Mouse (Mus musculus) hindbrain, embryonic 14.5 days (tissue): ENCODE results near the gene Lmnb2. TPM values are rescaled to one million over a fixed set of nuclear protein-coding genes. Genes with fewer than 3 reads are reported as not detected.

Experiments used
- ATAC-seq: fragments of 200-750 bp; cut with Nextera tagmentation; 2 replicates; pipeline ENCODE4 v1.8.0; 2017; ENCODE audit warnings: moderate number of reproducible peaks, mild to moderate bottlenecking, moderate TSS enrichment, moderate library complexity; ENCODE audit not compliant: low FRiP score
- DNase-seq: peaks from one replicate; pipeline ENCODE4 v3.0.0-alpha.2; 2015; ENCODE audit warnings: low spot score
- H3K27ac ChIP-seq: fragments of 300-500 bp; sonication (generic); 2 replicates; pipeline ENCODE4 v1.5.1; 2014; ENCODE audit warnings: mild to moderate bottlenecking, moderate library complexity
- H3K27me3 ChIP-seq: fragments of 300-500 bp; sonication (generic); 2 replicates; pipeline ENCODE4 v1.6.1; 2014; ENCODE audit warnings: mild to moderate bottlenecking, low read length, mixed read lengths; ENCODE audit not compliant: control insufficient read depth, insufficient read depth
- H3K36me3 ChIP-seq: fragments of 300-500 bp; sonication (generic); replicated peaks from 2 replicates; pipeline ENCODE4 v1.6.1; 2014; ENCODE audit not compliant: control insufficient read depth, insufficient read depth
- H3K4me1 ChIP-seq: fragments of 300-500 bp; sonication (generic); replicated peaks from 2 replicates; pipeline ENCODE4 v1.6.1; 2014; ENCODE audit warnings: antibody characterized with exemption, low read length, mixed read lengths; ENCODE audit not compliant: control insufficient read depth, insufficient read depth
- H3K4me2 ChIP-seq: fragments of 300-500 bp; sonication (generic); replicated peaks from 2 replicates; pipeline ENCODE4 v1.6.1; 2014; ENCODE audit warnings: mild to moderate bottlenecking, moderate library complexity
- H3K4me3 ChIP-seq: fragments of 300-500 bp; sonication (generic); replicated peaks from 2 replicates; pipeline ENCODE4 v1.5.1; 2014; ENCODE audit warnings: mild to moderate bottlenecking, low read length
- H3K9ac ChIP-seq: fragments of 300-500 bp; sonication (generic); 2 replicates; pipeline ENCODE4 v1.6.1; 2014
- H3K9me3 ChIP-seq: fragments of 300-500 bp; sonication (generic); 2 replicates; pipeline ENCODE4 v1.6.1; 2016; ENCODE audit warnings: low read length; ENCODE audit not compliant: control insufficient read depth
- WGBS: fragments of 180-500 bp; shearing (Covaris S2); extraction: QIAGEN DNeasy Blood & Tissue Kit; methylation state at CpG from one replicate; pipeline ENCODE4 v1.1.7; 2014; 5-methylcytosine and 5-hydroxymethylcytosine counted together
- polyA plus RNA-seq: library from polyadenylated mRNA; unstranded; fragments of >200 nt; fragmentation: Nextera tagmentation; extraction: Ambion mirVana; gene quantifications from 2 replicates; pipeline ENCODE4 v1.2.1, GENCODE M21; 2014

Lmnb2 gene
- polyA plus RNA-seq, 1 experiment from 2014 or later = 12.9 TPM

- Histone ChIP-seq H3K4me3 (no peak overlapping the region), H3K9me3 (no peaks in the 10 kb centered on the region), H3K4me2 (no peak overlapping the region), H3K27ac (no peak overlapping the region), H3K36me3 (peaks cover 78% of the 10 kb centered on the region), H3K27me3 (no peaks in the 10 kb centered on the region), H3K4me1 (peaks cover 2% of the 10 kb centered on the region), H3K9ac (no peak overlapping the region)
- 96% methylated on average over 11 of the region's 11 CpGs for WGBS
- DNase-seq = no peak
- no peak for ATAC-seq
These were observed 13.3 kb downstream of the Lmnb2 start for GRCm38 (mm10) chr10:80904709-80905108.

DNA sequence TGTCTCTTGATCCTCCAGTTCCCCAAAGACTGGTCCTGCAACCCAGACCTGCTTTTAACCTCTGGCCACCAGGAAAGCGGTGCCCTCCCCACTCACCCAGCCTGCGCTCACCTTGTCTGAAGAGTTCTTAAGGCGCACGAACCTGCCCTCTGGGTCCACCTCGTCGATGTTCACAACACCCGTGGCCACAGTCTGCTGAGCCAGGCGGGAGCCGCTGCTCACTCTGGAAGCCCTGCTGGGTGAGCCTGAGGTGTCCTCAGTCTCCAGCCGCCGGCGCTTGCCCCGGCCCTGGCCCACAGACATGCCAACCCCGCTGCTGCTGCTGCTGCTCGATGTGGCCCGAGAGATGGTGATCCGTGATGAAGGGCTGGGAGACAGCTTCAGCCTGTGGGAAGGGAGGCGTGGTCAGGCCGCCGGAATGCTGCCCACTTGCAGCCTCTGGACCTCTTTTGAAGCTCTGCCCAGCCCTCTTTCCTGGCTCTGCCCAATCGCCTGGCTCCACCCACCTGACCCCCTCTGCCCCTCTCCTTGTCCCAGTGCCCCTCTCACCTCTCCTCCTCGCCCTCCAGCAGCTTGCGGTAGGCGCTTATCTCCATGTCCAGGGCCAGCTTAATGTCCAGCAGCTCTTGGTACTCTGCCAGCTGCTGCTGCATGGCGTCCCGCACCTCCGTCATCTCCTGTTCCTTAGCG, 13.9 kb downstream of the Lmnb2 start:
- DNase-seq (no peak), ATAC-seq (no peak)
- no peak overlapping the region for H3K4me2 ChIP-seq
- peaks cover 75% of the 10 kb centered on the region for H3K36me3 ChIP-seq
- H3K27me3 ChIP-seq = no peaks in the 10 kb centered on the region
- H3K27ac ChIP-seq = no peak overlapping the region
- 87% methylated on average over 28 of the region's 28 CpGs for WGBS
- H3K9ac ChIP-seq = no peak overlapping the region
- H3K4me1 ChIP-seq = peaks cover 8% of the 10 kb centered on the region
- H3K4me3 ChIP-seq = no peak overlapping the region
- no peaks in the 10 kb centered on the region for H3K9me3 ChIP-seq

DNA sequence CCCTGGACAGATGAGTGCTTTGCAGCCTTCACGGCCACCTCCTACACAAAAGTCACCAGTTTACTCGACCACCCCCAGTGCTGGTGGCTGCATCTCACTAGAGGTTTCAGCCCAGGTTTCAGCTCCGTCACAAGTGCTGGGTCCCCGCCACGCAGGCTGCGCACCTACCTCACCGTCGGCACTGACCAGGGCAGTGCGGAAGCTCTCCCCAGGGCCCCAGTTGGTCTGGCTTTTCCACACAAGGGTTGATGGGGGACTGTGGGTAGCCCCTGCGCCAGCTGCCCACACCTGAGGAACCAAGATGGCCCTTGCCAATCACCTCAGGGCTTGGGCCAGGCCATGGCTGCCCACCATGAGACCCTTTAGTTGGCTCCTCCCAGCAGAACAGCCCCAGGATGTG, 14.8 kb downstream of the Lmnb2 start:
- Histone ChIP-seq H3K27me3 (no peaks in the 10 kb centered on the region), H3K9me3 (no peaks in the 10 kb centered on the region), H3K9ac (no peak overlapping the region), H3K4me3 (no peak overlapping the region), H3K36me3 (peaks cover 76% of the 10 kb centered on the region), H3K4me2 (no peak overlapping the region), H3K27ac (no peak overlapping the region), H3K4me1 (peaks cover 13% of the 10 kb centered on the region)
- DNase-seq = no peak
- no peak for ATAC-seq
- WGBS = 95% methylated on average over 10 of the region's 10 CpGs

DNA sequence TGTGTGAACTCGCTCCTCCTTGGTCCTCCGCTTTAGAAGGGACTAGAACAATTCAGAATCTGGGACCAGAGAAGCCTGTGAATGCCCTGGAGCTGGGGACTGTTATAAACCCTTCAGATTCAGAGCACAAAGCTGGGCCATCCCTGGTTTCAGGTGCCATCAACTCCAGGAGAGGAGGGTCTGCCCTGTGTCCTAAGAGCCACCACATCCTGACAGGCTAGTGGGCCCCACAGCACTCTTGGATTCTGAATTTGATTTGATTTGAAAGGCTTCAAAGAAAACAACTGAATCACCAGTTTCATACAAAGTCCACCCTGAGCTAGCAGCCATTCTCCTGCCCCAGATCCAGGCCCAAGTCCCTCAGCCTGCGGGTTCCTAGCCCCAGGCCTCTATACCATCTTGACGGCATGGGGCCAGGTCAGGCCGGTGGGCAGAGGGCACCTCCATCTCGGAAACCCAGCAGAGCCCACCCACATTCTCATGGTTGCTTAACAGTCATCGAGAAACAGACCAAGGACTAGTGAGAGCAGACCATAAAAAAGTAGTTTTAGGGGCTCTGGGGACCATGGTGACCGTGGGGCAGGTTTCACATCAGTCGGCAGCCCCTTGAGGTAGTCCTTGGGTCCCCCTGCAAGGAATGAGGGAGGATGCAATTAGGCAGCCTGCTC, 15.6 kb downstream of the Lmnb2 start:
- H3K36me3 ChIP-seq = peaks cover 74% of the 10 kb centered on the region
- ATAC-seq = no peak

DNA sequence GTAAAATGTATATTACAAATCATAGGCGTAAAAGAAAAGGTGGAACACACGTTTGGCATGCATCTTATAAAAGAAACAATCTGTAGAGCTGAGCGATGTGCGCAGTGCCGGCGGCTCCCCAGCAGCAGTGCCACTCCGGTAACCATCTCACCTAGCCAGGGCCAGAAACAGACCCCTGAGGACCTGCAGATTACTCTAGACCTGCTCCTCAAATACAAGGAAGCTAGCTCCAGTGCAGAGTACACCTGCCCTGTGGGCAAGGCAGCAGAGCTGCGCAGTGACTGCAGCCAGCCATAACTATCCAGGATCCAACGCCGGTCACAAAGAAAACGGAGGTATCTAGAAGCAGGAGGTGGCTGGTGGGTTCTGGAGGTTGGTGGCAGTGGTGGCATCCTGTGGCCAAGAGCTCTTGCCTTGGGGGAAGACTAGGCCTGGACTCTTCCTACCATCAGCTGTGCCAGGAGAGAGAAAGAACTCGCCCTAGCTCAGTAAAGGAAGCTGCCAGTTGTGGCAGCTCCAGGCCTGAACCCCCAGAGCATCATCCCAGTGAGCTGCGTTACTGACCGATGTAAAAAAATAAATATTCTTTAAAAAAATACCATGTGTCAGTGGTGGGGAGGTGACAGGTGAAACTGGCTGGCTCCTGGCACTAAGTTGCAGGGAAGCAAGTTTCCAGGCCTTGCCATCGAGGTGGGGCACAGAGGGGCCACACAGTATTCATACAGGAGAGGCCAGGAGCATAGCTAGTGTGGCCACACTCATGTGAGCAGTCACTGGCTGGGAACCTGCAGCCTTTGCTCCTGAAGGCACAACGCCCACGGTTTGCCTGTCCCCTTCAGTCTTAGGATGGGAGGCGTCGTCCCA, 16.4 kb downstream of the Lmnb2 start:
- peak overlapping the region; percentile 43; the same call in 1 of the 2 replicates for H3K27ac ChIP-seq
- H3K4me1 ChIP-seq = peaks cover 13% of the 10 kb centered on the region
- H3K9me3 ChIP-seq = no peaks in the 10 kb centered on the region
- H3K4me3 ChIP-seq = peak overlapping the region; percentile 79; the same call in 1 of the 2 replicates
- WGBS = 90% methylated on average over 19 of the region's 19 CpGs
- peak overlapping the region; percentile 39 for H3K4me2 ChIP-seq
- ATAC-seq (no peak), DNase-seq (no peak)
- H3K9ac ChIP-seq = peak overlapping the region; percentile 33; the same call in 1 of the 2 replicates
- H3K27me3 ChIP-seq = no peaks in the 10 kb centered on the region
- peaks cover 70% of the 10 kb centered on the region for H3K36me3 ChIP-seq

More for the DNA sequence above, 15.6 kb downstream of the Lmnb2 start:
- WGBS = 93% methylated on average over 9 of the region's 9 CpGs
- H3K27ac ChIP-seq = no peak overlapping the region
- H3K4me3 ChIP-seq = no peak overlapping the region
- H3K4me1 ChIP-seq = peaks cover 13% of the 10 kb centered on the region
- DNase-seq = no peak
- H3K27me3 ChIP-seq = no peaks in the 10 kb centered on the region
- no peak overlapping the region for H3K4me2 ChIP-seq
- no peak overlapping the region for H3K9ac ChIP-seq
- H3K9me3 ChIP-seq = no peaks in the 10 kb centered on the region

DNA sequence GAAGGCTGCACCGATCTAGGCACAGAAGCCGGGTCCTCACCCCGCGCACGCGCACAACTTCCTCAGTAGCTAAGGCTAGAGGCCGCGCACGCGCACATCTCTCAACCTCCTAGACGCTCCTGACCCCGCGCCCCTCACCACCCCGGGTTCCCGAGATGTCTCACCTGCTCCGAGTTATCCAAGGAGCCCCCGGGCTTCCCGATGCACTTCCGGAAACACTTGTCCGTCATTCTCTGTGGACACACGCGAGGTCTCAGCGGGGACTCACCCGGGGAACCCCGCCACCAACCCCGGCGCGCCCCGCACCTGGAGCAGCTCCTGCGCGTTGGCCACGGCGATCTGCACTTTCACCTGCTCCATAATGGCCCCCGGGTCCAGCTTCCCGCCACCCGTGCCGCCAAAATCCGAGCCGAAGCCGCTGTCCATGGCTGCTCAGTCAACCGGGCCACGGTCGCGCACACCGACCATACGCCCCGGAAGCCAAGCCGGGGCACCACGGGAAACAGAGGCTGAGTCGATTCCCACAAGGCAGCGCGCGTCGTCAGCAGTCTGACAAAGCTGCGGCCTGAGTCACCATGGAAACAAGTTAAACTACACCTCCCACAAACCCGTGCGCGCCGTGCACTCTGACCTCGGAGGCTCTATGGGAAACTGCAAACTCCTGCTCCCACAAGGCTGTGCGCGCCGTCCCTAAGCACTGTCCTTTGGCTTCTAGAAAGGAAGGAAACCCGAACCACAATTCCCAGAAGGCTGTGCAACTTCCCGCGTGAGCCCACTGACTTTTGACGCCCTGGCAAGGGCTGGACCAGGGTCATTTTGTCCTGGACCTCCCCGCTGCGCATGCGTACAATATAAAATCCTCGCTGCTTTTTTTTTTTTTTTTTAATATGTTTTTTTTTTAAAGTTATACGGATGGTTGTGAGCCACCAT, 17.5 kb downstream of the Lmnb2 start, which contains the start of gene Timm13:
Gene Timm13, minus strand, starts transcription at position 652 of the 930 bp plus-strand sequence.
- ATAC-seq = peak; percentile 94
- Histone ChIP-seq H3K9ac (peak within 1 kb of the TSS; percentile 82), H3K36me3 (peaks cover 60% of the 10 kb centered on the region), H3K4me3 (peak within 1 kb of the TSS; percentile 79), H3K9me3 (no peaks in the 10 kb centered on the region), H3K4me2 (peak within 1 kb of the TSS; percentile 94), H3K4me1 (peaks cover 13% of the 10 kb centered on the region), H3K27me3 (no peaks in the 10 kb centered on the region), H3K27ac (peak within 1 kb of the TSS; percentile 88)
- peak; percentile 99 for DNase-seq
- under 1% methylated on average over 72 of the region's 72 CpGs for WGBS

DNA sequence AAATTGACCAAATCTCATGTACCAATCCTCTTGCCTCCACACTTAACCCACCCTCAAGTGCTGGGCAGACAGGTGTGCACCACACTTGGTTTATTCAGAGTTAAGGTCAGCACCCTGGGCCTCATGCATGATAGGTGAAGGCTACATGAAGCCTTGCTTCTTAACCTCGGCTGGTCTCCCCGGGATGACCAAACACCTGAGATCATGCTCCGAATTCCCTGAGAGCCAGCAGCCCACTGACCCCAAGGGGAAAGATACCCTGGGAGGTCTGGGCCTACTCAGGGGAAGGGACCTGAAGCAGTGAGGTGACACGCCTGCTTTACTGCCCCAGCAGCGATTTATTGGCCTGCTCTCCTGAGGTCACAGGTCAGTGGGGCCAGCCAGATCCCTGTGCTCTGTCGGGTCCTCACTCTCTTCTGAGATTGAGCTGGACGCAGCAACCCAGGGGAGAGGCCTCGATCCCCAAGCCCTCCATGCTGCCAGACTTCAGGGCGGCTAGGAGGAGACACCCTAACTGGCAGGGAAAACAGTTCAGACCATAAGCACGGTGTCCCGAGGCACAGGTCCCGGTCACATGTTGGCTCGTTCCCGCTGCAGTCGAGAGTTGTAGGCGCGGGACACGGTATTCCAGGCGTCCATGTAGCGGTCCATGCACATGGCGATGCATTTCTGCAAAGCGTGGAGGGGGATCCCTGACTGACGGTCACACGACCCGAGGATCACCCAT, 18.3 kb downstream of the Lmnb2 start:
- Histone ChIP-seq H3K4me1 (peaks cover 13% of the 10 kb centered on the region), H3K27ac (peak overlapping the region; percentile 88), H3K9ac (peak overlapping the region; percentile 82), H3K27me3 (no peaks in the 10 kb centered on the region), H3K4me2 (peak overlapping the region; percentile 94), H3K36me3 (peaks cover 51% of the 10 kb centered on the region), H3K9me3 (no peaks in the 10 kb centered on the region), H3K4me3 (peak overlapping the region; percentile 79)
- WGBS = 18% methylated on average over 25 of the region's 25 CpGs
- DNase-seq (no peak), ATAC-seq (no peak)

- Histone ChIP-seq H3K36me3 (peaks cover 45% of the 10 kb centered on the region), H3K9me3 (no peaks in the 10 kb centered on the region), H3K27me3 (no peaks in the 10 kb centered on the region), H3K27ac (no peak overlapping the region), H3K4me3 (no peak overlapping the region; the same call in 1 of the 2 replicates), H3K4me2 (peak overlapping the region; percentile 94; the same call in 1 of the 2 replicates), H3K9ac (no peak overlapping the region), H3K4me1 (peaks cover 13% of the 10 kb centered on the region)
- WGBS = 88% methylated on average over 8 of the region's 8 CpGs
- no peak for DNase-seq
- no peak for ATAC-seq
These were observed 19.0 kb downstream of the Lmnb2 start for GRCm38 (mm10) chr10:80899074-80899473.
